Mouse (Mus musculus): ENCODE measurements around the gene Wdr19.

The Wdr19 gene

GRCm38 (mm10) chr5:65199346-65200128 is at the start of gene Wdr19:
Gene Wdr19, plus strand, starts transcription at chr5:65199696.
- peak; percentile 96 to 97 for DNase-seq (ENCODE audit: low spot score in 2 of 2)

DNA sequence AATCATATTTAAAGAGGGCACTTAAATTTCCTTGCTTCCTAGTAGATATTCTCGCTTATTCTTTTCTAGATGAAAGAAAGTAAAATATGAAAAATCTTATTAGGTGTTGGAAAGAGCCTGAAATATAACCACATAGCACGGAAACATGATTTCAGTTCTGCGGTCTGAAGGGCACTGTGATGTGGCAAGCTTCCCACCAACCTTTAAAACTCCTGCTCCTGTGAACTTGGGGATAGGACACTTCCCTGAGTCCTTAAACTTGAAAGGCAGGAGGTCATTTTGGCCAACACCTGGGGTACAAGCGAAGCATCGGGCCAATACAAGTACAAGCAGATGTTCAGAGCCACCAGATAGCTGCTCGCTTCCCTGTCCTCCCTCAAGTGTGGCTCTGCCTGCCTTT is 49.8 kb upstream of the Wdr19 start:
- no peak for DNase-seq (ENCODE audit: low spot score in 2 of 2)

GRCm38 (mm10) chr5:65150376-65150955 is 49.0 kb upstream of the Wdr19 start:
- no peak for DNase-seq (ENCODE audit: low spot score in 2 of 2)

- no peak for DNase-seq (ENCODE audit: low spot score in 2 of 2)
These were observed 48.2 kb upstream of the Wdr19 start for GRCm38 (mm10) chr5:65151276-65151675.

- DNase-seq (ENCODE audit: low spot score in 2 of 2) = no peak
These were observed 47.7 kb upstream of the Wdr19 start for GRCm38 (mm10) chr5:65151767-65152166.

GRCm38 (mm10) chr5:65154287-65154686 is 45.2 kb upstream of the Wdr19 start:
- DNase-seq (ENCODE audit: low spot score in 2 of 2) = no peak

DNA sequence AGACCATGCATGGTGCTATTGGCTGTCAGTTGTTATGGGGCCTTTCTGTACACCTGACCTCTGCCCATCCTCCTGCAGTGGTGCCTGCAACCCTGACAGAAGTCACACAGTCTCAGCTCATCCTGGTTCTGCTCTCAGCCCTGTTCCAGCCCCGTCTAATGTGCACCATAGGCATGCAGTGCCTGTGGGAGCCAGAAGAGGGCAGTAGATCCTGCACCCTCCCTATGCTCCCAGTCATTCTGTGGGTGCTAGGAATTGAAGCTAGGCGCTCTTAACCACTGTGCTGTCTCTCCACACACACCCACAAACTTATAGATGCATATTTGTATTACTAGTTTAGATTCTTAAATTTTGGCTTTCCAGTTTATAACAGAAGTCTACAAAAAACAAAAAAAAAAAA is 42.6 kb upstream of the Wdr19 start:
- peak; percentile 41 to 71 for DNase-seq (ENCODE audit: low spot score in 2 of 2)

GRCm38 (mm10) chr5:65157412-65158381 is 41.8 kb upstream of the Wdr19 start:
- no peak for DNase-seq (ENCODE audit: low spot score in 2 of 2)

GRCm38 (mm10) chr5:65158696-65159305 is 40.7 kb upstream of the Wdr19 start:
- DNase-seq (ENCODE audit: low spot score in 2 of 2) = no peak

DNA sequence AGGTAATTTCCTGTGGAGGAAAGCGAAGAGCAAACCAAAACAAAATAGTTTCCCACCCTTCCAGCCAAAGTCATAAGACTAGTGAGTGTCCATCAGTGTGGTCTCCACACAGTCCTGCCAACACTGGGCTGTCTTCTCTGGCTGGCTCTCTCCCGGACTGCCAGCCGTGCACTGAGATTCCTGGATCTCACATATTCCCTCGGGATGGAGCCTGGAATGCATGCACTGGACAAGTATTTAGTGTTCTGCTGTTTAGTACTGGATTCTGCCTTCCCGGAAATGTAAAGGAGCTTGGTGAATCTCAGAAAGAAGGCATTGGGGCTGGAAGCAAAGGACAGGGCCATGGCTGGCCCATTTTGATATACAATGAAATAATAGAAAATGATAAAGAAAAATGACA is 36.5 kb upstream of the Wdr19 start:
- DNase-seq (ENCODE audit: low spot score in 2 of 2) = no peak

DNA sequence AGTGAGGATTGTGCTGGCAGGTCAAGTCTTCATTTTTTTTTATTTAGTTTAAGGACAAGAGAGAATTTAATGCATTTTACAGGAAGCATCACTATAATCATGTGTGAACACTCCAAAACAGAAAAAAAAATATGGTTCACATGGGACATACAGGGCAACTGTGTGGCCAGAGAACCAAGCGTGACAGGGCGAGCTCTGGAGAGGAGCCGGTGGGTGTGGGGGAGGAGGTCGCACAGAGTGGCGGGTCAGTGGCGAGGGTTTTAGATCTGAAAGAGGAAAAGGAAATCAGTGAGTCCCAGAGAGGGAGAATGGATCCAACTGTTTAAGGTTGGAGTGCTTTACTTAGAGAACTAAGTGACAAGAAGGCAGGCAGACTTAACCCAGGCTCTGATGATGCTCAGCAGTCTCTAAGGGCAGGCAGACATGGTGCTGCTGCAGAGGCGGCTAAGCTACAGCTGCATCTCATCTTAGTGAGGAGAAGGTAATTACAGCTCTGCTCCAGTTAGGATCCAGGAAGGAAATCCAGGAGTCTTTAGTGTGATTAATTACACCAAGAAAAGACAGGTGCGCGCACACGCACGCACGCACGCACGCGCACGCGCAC is 35.9 kb upstream of the Wdr19 start:
- DNase-seq (ENCODE audit: low spot score in 2 of 2) = no peak

DNA sequence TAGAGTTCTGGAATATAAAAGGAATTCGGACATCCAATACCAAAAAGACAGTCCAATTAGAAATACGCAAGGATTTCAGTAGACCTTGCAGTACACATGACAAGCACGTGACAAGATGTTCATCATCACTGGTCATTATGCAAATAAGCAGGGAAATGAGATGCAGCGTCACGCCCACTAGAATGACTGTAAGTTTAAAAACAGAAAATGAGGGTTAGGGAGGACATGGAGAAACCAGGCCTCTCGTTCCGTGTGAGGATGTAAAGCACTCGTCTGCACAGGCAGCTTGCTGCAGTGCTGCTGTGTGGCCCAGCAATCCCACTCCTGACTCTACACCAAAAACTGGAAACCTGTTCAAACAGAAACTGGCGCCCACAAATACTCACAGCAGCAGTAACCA is 29.3 kb upstream of the Wdr19 start:
- DNase-seq (ENCODE audit: low spot score in 2 of 2) = no peak

GRCm38 (mm10) chr5:65175035-65175917 is 24.2 kb upstream of the Wdr19 start:
- DNase-seq (ENCODE audit: low spot score in 2 of 2) = no peak

GRCm38 (mm10) chr5:65175918-65176484 is 23.5 kb upstream of the Wdr19 start:
- DNase-seq (ENCODE audit: low spot score in 2 of 2) = no peak

DNA sequence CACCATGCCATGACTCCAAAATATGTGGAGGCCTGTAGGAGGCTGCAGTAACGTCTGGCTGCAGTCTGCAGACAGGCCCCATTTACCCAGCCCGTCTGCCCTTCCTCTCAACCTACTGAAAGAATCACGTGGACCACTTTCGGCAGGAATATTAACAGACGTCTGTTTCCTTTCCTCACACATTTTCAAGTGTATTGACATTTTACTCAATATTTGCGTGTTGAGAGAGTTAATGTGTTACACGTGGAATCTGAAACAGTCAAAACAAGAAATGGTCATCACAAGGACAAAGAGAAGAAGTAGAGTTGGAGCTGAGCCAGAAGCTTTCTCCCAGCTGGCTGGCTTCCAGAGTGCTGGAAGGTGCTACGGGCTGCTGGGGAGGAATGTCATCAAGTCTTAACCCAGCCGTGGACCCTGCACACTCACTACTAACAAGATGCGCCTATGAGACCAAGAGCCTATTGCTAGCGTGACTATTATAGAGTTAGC is 22.4 kb upstream of the Wdr19 start:
- DNase-seq (ENCODE audit: low spot score in 2 of 2) = no peak

DNA sequence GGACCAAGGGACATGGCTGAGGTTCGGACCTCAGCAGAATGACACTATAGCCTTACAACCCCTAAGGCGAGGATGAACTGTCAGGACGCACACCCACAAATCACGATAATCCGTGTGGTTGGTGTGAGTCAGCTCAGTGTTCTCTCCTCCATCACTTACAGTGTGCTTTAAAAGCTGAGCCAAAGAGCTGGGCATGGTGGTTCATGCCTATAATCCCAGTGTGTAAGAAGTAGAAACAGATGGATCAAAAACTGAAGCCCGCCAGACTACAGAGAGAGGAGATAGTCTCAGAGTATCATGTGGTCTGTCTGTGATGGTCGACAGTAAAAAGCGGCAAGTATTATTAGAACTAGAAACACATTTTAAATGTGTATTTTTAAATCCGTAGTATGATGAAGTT is 21.0 kb upstream of the Wdr19 start:
- DNase-seq (ENCODE audit: low spot score in 2 of 2) = no peak

DNA sequence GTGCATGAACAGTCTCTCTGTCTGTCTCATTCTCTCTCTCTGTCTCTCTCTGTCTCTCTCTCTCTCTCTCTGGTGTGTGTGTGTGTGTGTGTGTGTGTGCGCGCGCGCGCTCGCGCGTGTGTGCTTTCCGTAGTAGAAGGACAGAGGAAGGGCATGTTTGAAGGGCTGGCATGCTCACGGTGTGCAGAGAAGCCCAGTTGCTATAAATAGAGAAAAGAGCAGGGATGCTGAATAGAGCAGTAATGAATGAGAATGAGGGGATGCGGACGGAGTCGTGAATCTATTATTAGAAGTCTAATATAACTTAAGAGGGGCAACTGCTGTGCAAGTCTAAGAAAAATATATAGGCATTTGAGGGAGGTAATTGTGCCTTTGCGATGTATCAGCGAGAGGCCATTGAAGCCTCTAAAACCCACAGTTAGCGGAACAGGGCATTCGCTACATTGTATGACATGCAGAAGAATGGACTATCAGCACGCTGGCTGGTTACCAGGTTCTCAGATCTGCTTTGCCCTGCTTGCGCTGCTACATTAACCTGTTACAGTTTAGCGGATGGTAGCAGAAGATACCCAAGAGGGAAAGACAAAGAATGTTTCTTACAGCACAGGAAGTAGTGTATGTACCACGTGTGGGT is 18.2 kb upstream of the Wdr19 start:
- no peak for DNase-seq (ENCODE audit: low spot score in 2 of 2)

GRCm38 (mm10) chr5:65181794-65182169 is 17.7 kb upstream of the Wdr19 start:
- DNase-seq (ENCODE audit: low spot score in 2 of 2) = no peak

DNA sequence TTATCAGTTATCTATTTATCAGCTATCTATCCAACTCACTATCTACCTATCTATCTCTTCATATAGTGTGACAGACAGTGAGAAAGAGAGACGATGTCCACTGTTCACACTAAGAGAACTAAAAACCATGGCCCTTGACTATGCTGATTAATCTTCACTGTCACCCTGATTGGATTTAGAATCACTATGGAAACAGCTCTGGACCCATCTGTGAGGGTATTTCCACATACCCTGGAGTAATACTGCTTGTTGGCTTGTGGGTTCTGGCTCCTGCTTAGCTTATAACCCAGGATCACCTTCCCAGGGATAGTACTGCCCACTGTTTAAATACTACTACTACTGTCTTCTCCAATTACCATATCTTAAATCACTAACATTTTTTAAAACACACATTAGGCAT is 17.2 kb upstream of the Wdr19 start:
- DNase-seq (ENCODE audit: low spot score in 2 of 2) = no peak

DNA sequence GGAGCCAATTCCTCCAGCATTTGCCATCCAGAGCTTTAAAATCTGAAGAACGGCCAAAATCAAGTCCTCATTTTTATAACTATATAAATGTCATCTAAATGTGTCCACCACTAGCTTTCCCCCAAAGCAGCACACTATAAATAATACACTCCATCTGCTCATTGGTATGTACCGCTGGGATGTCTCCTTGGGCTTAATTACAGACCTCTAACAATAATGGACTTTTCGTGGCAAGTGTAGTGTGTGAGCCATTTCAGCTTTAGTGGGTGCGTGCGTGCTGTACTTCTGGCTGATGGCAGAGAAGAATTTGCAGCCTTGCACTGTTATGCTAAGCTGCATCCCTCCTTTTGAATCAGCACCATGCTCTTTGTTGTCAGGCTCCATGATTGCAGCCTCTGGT is 7.9 kb upstream of the Wdr19 start:
- no peak for DNase-seq (ENCODE audit: low spot score in 2 of 2)

All from spleen, postnatal 4 days (tissue).